Mouse (Mus musculus): ENCODE measurements around the gene Nelfcd.

Gene Nelfcd

GRCm38 (mm10) chr2:174473550-174473927 is 57.9 kb downstream of the Nelfcd start:
- DNase-seq (ENCODE audit: low read depth, low spot score) = peak; percentile 28

Data from CD4-positive, CD25-positive, alpha-beta regulatory T cell, adult 2 months (primary cell).